Mouse (Mus musculus): ENCODE data around the gene Sh3bp5. TPM values are rescaled to one million over a fixed set of nuclear protein-coding genes. Genes with fewer than 3 reads are reported as not detected.

Gene Sh3bp5
- polyA plus RNA-seq, 1 experiment from 2014 or later: 144 TPM

GRCm38 (mm10) chr14:31323849-31324792 lies 111.8 kb downstream of the Sh3bp5 start, which contains the start of gene Dnah1:
Gene Dnah1, minus strand, starts transcription at chr14:31323896.
- H3K27ac ChIP-seq (replicated peaks): no peak within 1 kb of the TSS
- no peak within 1 kb of the TSS; the same call in 1 of the 2 replicates for H3K9ac ChIP-seq
- no peaks in the 10 kb centered on the region for H3K27me3 ChIP-seq
- no peaks in the 10 kb centered on the region for H3K9me3 ChIP-seq
- H3K4me3 ChIP-seq: peak within 1 kb of the TSS; percentile 28
- no peaks in the 10 kb centered on the region for H3K36me3 ChIP-seq
- peak within 1 kb of the TSS; percentile 59 for H3K4me2 ChIP-seq
- 33% methylated on average over 28 of the region's 28 CpGs for WGBS
- H3K4me1 ChIP-seq (replicated peaks): 0 out of 2 replicates have a peak, but pooled peaks cover 3% of the 10 kb centered on the region
- ATAC-seq (ENCODE audit: low FRiP score, low read depth): peak; percentile 66; the same call in 1 of the 2 replicates

- Histone ChIP-seq H3K27ac (replicated peaks) (no peak overlapping the region), H3K4me2 (peak overlapping the region; percentile 59), H3K4me1 (replicated peaks) (0 out of 2 replicates have a peak, but pooled peaks cover 3% of the 10 kb centered on the region), H3K36me3 (no peaks in the 10 kb centered on the region), H3K9ac (no peak overlapping the region; the same call in 1 of the 2 replicates), H3K9me3 (no peaks in the 10 kb centered on the region), H3K27me3 (no peaks in the 10 kb centered on the region), H3K4me3 (peak overlapping the region; percentile 28; the same call in 1 of the 2 replicates)
- WGBS: 77% methylated on average over 4 of the region's 4 CpGs
- no peak for ATAC-seq (ENCODE audit: low FRiP score, low read depth)
Observed at GRCm38 (mm10) chr14:31323189-31323588, 112.7 kb downstream of the Sh3bp5 start.

GRCm38 (mm10) chr14:31322191-31322590 lies 113.7 kb downstream of the Sh3bp5 start:
- no peak overlapping the region for H3K27ac ChIP-seq (replicated peaks)
- no peaks in the 10 kb centered on the region for H3K9me3 ChIP-seq
- 0 out of 2 replicates have a peak, but pooled peaks cover 3% of the 10 kb centered on the region for H3K4me1 ChIP-seq (replicated peaks)
- 86% methylated on average over 3 of the region's 3 CpGs for WGBS
- no peak overlapping the region for H3K4me2 ChIP-seq
- no peak overlapping the region for H3K9ac ChIP-seq
- no peak for ATAC-seq (ENCODE audit: low FRiP score, low read depth)
- H3K36me3 ChIP-seq: no peaks in the 10 kb centered on the region
- H3K27me3 ChIP-seq: no peaks in the 10 kb centered on the region
- H3K4me3 ChIP-seq: no peak overlapping the region

GRCm38 (mm10) chr14:31321181-31321580 lies 114.7 kb downstream of the Sh3bp5 start:
- Histone ChIP-seq H3K27ac (replicated peaks) (no peak overlapping the region), H3K4me3 (no peak overlapping the region), H3K4me2 (no peak overlapping the region), H3K9me3 (no peaks in the 10 kb centered on the region), H3K36me3 (no peaks in the 10 kb centered on the region), H3K27me3 (no peaks in the 10 kb centered on the region), H3K9ac (no peak overlapping the region), H3K4me1 (replicated peaks) (0 out of 2 replicates have a peak, but pooled peaks cover 3% of the 10 kb centered on the region)
- 83% methylated on average over 11 of the region's 11 CpGs for WGBS
- ATAC-seq (ENCODE audit: low FRiP score, low read depth): no peak

- Histone ChIP-seq H3K36me3 (no peaks in the 10 kb centered on the region), H3K27ac (replicated peaks) (no peak overlapping the region), H3K4me3 (no peak overlapping the region), H3K27me3 (no peaks in the 10 kb centered on the region), H3K4me1 (replicated peaks) (0 out of 2 replicates have a peak, but pooled peaks cover 3% of the 10 kb centered on the region), H3K9ac (no peak overlapping the region), H3K9me3 (no peaks in the 10 kb centered on the region), H3K4me2 (no peak overlapping the region)
- WGBS: 89% methylated on average over 10 of the region's 10 CpGs
- ATAC-seq (ENCODE audit: low FRiP score, low read depth): no peak
Observed at GRCm38 (mm10) chr14:31319546-31319945, 116.3 kb downstream of the Sh3bp5 start.

GRCm38 (mm10) chr14:31317754-31318153 lies 118.1 kb downstream of the Sh3bp5 start:
- no peaks in the 10 kb centered on the region for H3K9me3 ChIP-seq
- 87% methylated on average over 3 of the region's 3 CpGs for WGBS
- no peak overlapping the region for H3K27ac ChIP-seq (replicated peaks)

GRCm38 (mm10) chr14:31316613-31317012 lies 119.3 kb downstream of the Sh3bp5 start:
- Histone ChIP-seq H3K36me3 (no peaks in the 10 kb centered on the region), H3K4me1 (replicated peaks) (no peaks in the 10 kb centered on the region), H3K9me3 (no peaks in the 10 kb centered on the region), H3K4me2 (no peak overlapping the region), H3K9ac (no peak overlapping the region), H3K27ac (replicated peaks) (no peak overlapping the region), H3K4me3 (no peak overlapping the region), H3K27me3 (no peaks in the 10 kb centered on the region)
- no peak for ATAC-seq (ENCODE audit: low FRiP score, low read depth)
- 77% methylated on average over 12 of the region's 12 CpGs for WGBS

More at GRCm38 (mm10) chr14:31317754-31318153, 118.1 kb downstream of the Sh3bp5 start:
- ATAC-seq (ENCODE audit: low FRiP score, low read depth): no peak
- H3K9ac ChIP-seq: no peak overlapping the region
- H3K36me3 ChIP-seq: no peaks in the 10 kb centered on the region
- H3K4me3 ChIP-seq: no peak overlapping the region
- H3K4me1 ChIP-seq (replicated peaks): no peaks in the 10 kb centered on the region
- H3K27me3 ChIP-seq: no peaks in the 10 kb centered on the region
- H3K4me2 ChIP-seq: no peak overlapping the region

GRCm38 (mm10) chr14:31313192-31313591 lies 122.7 kb downstream of the Sh3bp5 start:
- H3K4me1 ChIP-seq (replicated peaks): no peaks in the 10 kb centered on the region
- H3K36me3 ChIP-seq: no peaks in the 10 kb centered on the region
- no peaks in the 10 kb centered on the region for H3K27me3 ChIP-seq
- no peaks in the 10 kb centered on the region for H3K9me3 ChIP-seq
- H3K9ac ChIP-seq: no peak overlapping the region
- 52% methylated on average over 3 of the region's 3 CpGs for WGBS
- no peak overlapping the region for H3K4me3 ChIP-seq
- no peak for ATAC-seq (ENCODE audit: low FRiP score, low read depth)
- no peak overlapping the region for H3K4me2 ChIP-seq
- no peak overlapping the region for H3K27ac ChIP-seq (replicated peaks)

Other genes with a start within 250 kb of the Sh3bp5 start
- gene Tnnc1, start 227.8 kb downstream of the Sh3bp5 start, polyA plus RNA-seq (2015; fragmentation: Nextera tagmentation; extraction: Ambion mirVana): 3.5 and 4.0 TPM in 2 replicates
- gene Nisch, start 219.1 kb downstream of the Sh3bp5 start, polyA plus RNA-seq (2015; fragmentation: Nextera tagmentation; extraction: Ambion mirVana): 365 and 382 TPM in 2 replicates
- gene Sema3g, start 218.2 kb downstream of the Sh3bp5 start, polyA plus RNA-seq (2015; fragmentation: Nextera tagmentation; extraction: Ambion mirVana): 0.60 and 0.80 TPM in 2 replicates
- 8.9 and 9.4 TPM in 2 replicates for gene Phf7, start 184.8 kb downstream of the Sh3bp5 start, polyA plus RNA-seq (2015; fragmentation: Nextera tagmentation; extraction: Ambion mirVana)
- gene Bap1, start 184.6 kb downstream of the Sh3bp5 start, polyA plus RNA-seq (2015; fragmentation: Nextera tagmentation; extraction: Ambion mirVana): 101 and 113 TPM in 2 replicates
- 4.4 and 4.6 TPM in 2 replicates for gene Dnah1, start 112.2 kb downstream of the Sh3bp5 start, polyA plus RNA-seq (2015; fragmentation: Nextera tagmentation; extraction: Ambion mirVana)
- gene Capn7, start 99.4 kb downstream of the Sh3bp5 start, polyA plus RNA-seq (2015; fragmentation: Nextera tagmentation; extraction: Ambion mirVana): 80.2 and 83.1 TPM in 2 replicates
- 8.1 and 9.8 TPM in 2 replicates for gene Eaf1, start 58.3 kb upstream of the Sh3bp5 start, polyA plus RNA-seq (2015; fragmentation: Nextera tagmentation; extraction: Ambion mirVana)
- gene Mettl6, start 59.0 kb upstream of the Sh3bp5 start, polyA plus RNA-seq (2015; fragmentation: Nextera tagmentation; extraction: Ambion mirVana): 37.9 and 43.9 TPM in 2 replicates
- 0.33 and 0.49 TPM in 2 replicates for gene Colq, start 155.3 kb upstream of the Sh3bp5 start, polyA plus RNA-seq (2015; fragmentation: Nextera tagmentation; extraction: Ambion mirVana)
- gene Gm49387, start 204.8 kb upstream of the Sh3bp5 start, polyA plus RNA-seq (2015; fragmentation: Nextera tagmentation; extraction: Ambion mirVana): 0.90 TPM in 1 of 2 replicates, not detected in the other
- gene Btd, start 204.9 kb upstream of the Sh3bp5 start, polyA plus RNA-seq (2015; fragmentation: Nextera tagmentation; extraction: Ambion mirVana): 18.9 and 19.1 TPM in 2 replicates
- 7.1 and 11.0 TPM in 2 replicates for gene Hacl1, start 205.2 kb upstream of the Sh3bp5 start, polyA plus RNA-seq (2015; fragmentation: Nextera tagmentation; extraction: Ambion mirVana)

All from hindbrain, embryonic 15.5 days (tissue).